Mouse (Mus musculus) brain, embryonic 14.5 days (tissue): ENCODE results near the gene Mrgprb5.
A peak's percentile ranks its signal among the peaks of the same experiment; 100 is the strongest.

ENCODE experiments used
- CTCF ChIP-seq: fragments of 200-500 bp; IDR thresholded peaks from 2 replicates; pipeline ENCODE4 v1.5.1; 2012; ENCODE audit warnings: inconsistent platforms, mild to moderate bottlenecking, moderate library complexity, borderline replicate concordance; ENCODE audit not compliant: insufficient read depth, insufficient read length; ENCODE audit errors: extremely low read depth
- POLR2A ChIP-seq: fragments of 200-500 bp; IDR thresholded peaks from 2 replicates; pipeline ENCODE4 v1.6.1; 2012; ENCODE audit warnings: mild to moderate bottlenecking, inconsistent platforms, borderline replicate concordance; ENCODE audit not compliant: poor library complexity, insufficient read depth, insufficient read length, severe bottlenecking; ENCODE audit errors: extremely low read depth

GRCm38 (mm10) chr7:48138248-48138702 is 30.5 kb downstream of the Mrgprb5 start:
- TF ChIP-seq POLR2A (peak; percentile 11; the same call in 1 of the 2 replicates), CTCF (peak; percentile 42; the same call in 1 of the 2 replicates)
